ENCODE assay signal across 22 mouse cellular contexts in the genomic region with DNA sequence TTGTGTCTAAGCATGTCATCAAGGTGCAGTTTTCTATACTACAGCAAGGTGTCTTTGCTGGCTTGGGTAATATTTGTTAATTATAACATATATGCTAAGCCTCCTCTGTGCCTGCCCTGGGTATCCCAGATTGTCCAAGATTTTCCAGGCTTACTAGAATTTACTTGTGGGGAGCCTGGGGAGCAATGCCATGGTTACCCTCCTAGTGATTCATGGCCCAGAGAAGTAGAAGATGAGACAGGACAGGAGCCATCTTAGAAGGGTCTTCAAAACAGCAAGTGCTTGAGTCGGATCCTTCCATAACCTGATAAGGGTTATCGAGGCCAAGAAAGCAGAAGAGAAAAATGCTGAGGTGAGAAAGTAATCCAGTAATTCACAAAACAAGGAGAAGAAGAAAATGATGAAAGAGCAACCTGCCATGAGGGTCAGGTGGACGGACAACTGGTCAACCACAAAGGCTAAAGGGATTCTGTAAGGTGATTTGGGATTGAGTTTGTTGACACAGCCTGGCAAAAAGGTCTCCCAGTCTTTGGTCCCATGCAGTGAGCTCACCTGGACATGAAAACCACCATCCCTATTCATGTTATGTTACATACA. TPM values are rescaled to one million over a fixed set of nuclear protein-coding genes. Genes with fewer than 3 reads are reported as not detected.
DNase-seq lines count a peak whose midpoint lies in the region; ATAC-seq and TF ChIP-seq lines count a peak whose summit lies in the region.
"Had no signal": no experiment of that assay in that cellular context is flagged by ENCODE, and none has a peak within 500 bp of the region (broad histone marks: within the 10 kb centered on the region; RNA-seq: fewer than 3 reads in every experiment).

No protein-coding gene starts in this region.

- 64% methylated on average over 3 of the region's 3 CpGs for WGBS in kidney, embryonic 16.5 days
- WGBS in liver, adult 2 months: 56% methylated on average over 3 of the region's 3 CpGs

- H3K4me1 ChIP-seq in kidney, embryonic 16.5 days (ENCODE audit: insufficient read depth, low read length): no peaks in the 10 kb centered on the region
- H3K4me1 ChIP-seq in liver, adult 2 months (ENCODE audit: control insufficient read depth, insufficient read depth, low read length): peaks cover 13% of the 10 kb centered on the region
- H3K4me1 ChIP-seq: heart, embryonic 13.5 days; hindbrain, embryonic 13.5 days had no signal

- no peak for TF ChIP-seq CTCF in liver, adult 2 months (IDR thresholded peaks at IDR 0.05; ENCODE audit: low read depth, low read length)

- no peaks in the 10 kb centered on the region for H3K27me3 ChIP-seq in kidney, embryonic 16.5 days (ENCODE audit: insufficient read depth, low read length)
- H3K27me3 ChIP-seq in liver, adult 2 months (ENCODE audit: control insufficient read depth, insufficient read depth, low read length): no peaks in the 10 kb centered on the region
- H3K27me3 ChIP-seq: heart, embryonic 13.5 days; hindbrain, embryonic 13.5 days had no signal

- H3K36me3 ChIP-seq in kidney, embryonic 16.5 days (ENCODE audit: insufficient read depth, low read length): no peaks in the 10 kb centered on the region
- no peaks in the 10 kb centered on the region for H3K36me3 ChIP-seq in liver, adult 2 months (ENCODE audit: control insufficient read depth, insufficient read depth, low read length)
- H3K36me3 ChIP-seq: G1E; heart, embryonic 13.5 days; hindbrain, embryonic 13.5 days had no signal

- H3K4me2 ChIP-seq in kidney, embryonic 16.5 days (replicated peaks; ENCODE audit: low read depth, low read length): no peak overlapping the region
- H3K4me2 ChIP-seq: heart, embryonic 13.5 days; hindbrain, embryonic 13.5 days had no signal

- H3K27ac ChIP-seq in kidney, embryonic 16.5 days (ENCODE audit: low read length): no peak overlapping the region
- no peak overlapping the region for H3K27ac ChIP-seq in liver, adult 2 months (replicated peaks; ENCODE audit: insufficient read depth, low read depth, low read length)
- H3K27ac ChIP-seq: heart, embryonic 13.5 days; hindbrain, embryonic 13.5 days; liver, embryonic 14.5 days had no signal

- no peak for TF ChIP-seq POLR2A in liver, adult 2 months (IDR thresholded peaks at IDR 0.05; ENCODE audit: extremely low read depth, insufficient read depth, low read length)

- H3K79me2 ChIP-seq in liver, adult 2 months (ENCODE audit: control insufficient read depth, insufficient read depth, low read length): no peaks in the 10 kb centered on the region

- ATAC-seq in kidney, embryonic 16.5 days (ENCODE audit: low FRiP score, low TSS enrichment): no peak
- ATAC-seq in inflammation-experienced regulatory T-cells, adult 6 months: no peak
- ATAC-seq: forebrain, postnatal 0 days had no signal

- intact Hi-C loops in gastrocnemius, postnatal 14 days (cut with DNase I; ENCODE audit: low total_unique reads): no loop called here

- H3K4me3 ChIP-seq in kidney, embryonic 16.5 days (ENCODE audit: low read length): no peak overlapping the region
- no peak overlapping the region for H3K4me3 ChIP-seq in liver, adult 2 months (ENCODE audit: insufficient read depth, low read depth, low read length)
- H3K4me3 ChIP-seq: heart, embryonic 13.5 days; hindbrain, embryonic 13.5 days had no signal

- peak; percentile 2 for DNase-seq in gastrocnemius, adult 18-20 months (ENCODE audit: low spot score)
- DNase-seq in gastrocnemius, postnatal 14 days: no peak
- peak; percentile 2 for DNase-seq in kidney, adult 9 months
- peak; percentile 10 for DNase-seq in A20 (ENCODE audit: low read depth, low spot score)
- DNase-seq in liver, adult 2 months (ENCODE audit: extremely low read depth, low read depth, low spot score): peak; percentile 13
- no peak for DNase-seq in cerebellum, postnatal 36 days
- DNase-seq: adrenal gland, adult 8-10 months; B cell, adult 2 months; cerebellum, adult 11-12 months; embryo, embryonic 11 days; forebrain, postnatal 0 days; gastrocnemius, postnatal 10 days; lung, postnatal 14 days; right cerebral cortex, adult 18-20 months; thymus, postnatal 25 days had no signal

- no peak overlapping the region for H3K9ac ChIP-seq in kidney, embryonic 16.5 days (replicated peaks; ENCODE audit: low read length)
- H3K9ac ChIP-seq in liver, adult 2 months (ENCODE audit: low read depth, low read length): no peak overlapping the region
- H3K9ac ChIP-seq: forebrain, postnatal 0 days; heart, embryonic 13.5 days; hindbrain, embryonic 13.5 days; liver, embryonic 14.5 days had no signal

- peaks cover 56% of the 10 kb centered on the region for H3K9me3 ChIP-seq in kidney, embryonic 16.5 days (ENCODE audit: low read length)
- H3K9me3 ChIP-seq: G1E had no signal

RNA-seq across cellular contexts. Expression of a gene that starts 14.0 kb away (rescaled TPM):
- not detected for total RNA-seq in gastrocnemius, adult 18-20 months (2021)
- not detected for total RNA-seq in gastrocnemius, postnatal 14 days (2021)
- not detected in 2 replicates for polyA plus RNA-seq in kidney, embryonic 16.5 days (2015; fragmentation: Nextera tagmentation; extraction: Ambion mirVana)
- under 0.01 TPM in 2 replicates for total RNA-seq in liver, adult 2 months (2014; rRNA removed)
- 0.01 and 0.02 TPM in 2 replicates for polyA plus RNA-seq in liver, adult 2 months (2012; rRNA removed)
- not detected for polyA plus RNA-seq in inflammation-experienced regulatory T-cells, adult 6 months (2017; shearing (Covaris generic))
- total RNA-seq: adrenal gland, adult 8-10 months; G1E; gastrocnemius, postnatal 10 days had no signal
- polyA plus RNA-seq: G1E; kidney, embryonic 14.5 days; liver, embryonic 14.5 days had no signal

RNA-seq across cellular contexts. Expression of a gene that starts 14.1 kb away (rescaled TPM):
- 1 to 10 TPM; 5.4 to 5.8 TPM for total RNA-seq in gastrocnemius, adult 18-20 months (2021)
- 10 to 100 TPM; 16.8 to 17.1 TPM for total RNA-seq in gastrocnemius, postnatal 14 days (2021)
- 168 and 187 TPM in 2 replicates for polyA plus RNA-seq in kidney, embryonic 16.5 days (2015; fragmentation: Nextera tagmentation; extraction: Ambion mirVana)
- total RNA-seq in liver, adult 2 months (2014; rRNA removed): 78.7 and 90.1 TPM in 2 replicates
- polyA plus RNA-seq in liver, adult 2 months (2012; rRNA removed): 31.4 and 32.8 TPM in 2 replicates
- 10 to 100 TPM; 37.3 to 97.3 (median 69.6) TPM for polyA plus RNA-seq in inflammation-experienced regulatory T-cells, adult 6 months (2017; shearing (Covaris generic))

Comparison
In these comparisons a context has a peak if more than half of its experiments do, and no peak if none do; other contexts are left out.
1. DNase-seq: peak in gastrocnemius, adult 18-20 months (single experiment), kidney, adult 9 months (single experiment), A20 (single experiment) and liver, adult 2 months (single experiment); none in gastrocnemius, postnatal 14 days (single experiment) and cerebellum, postnatal 36 days (0 of 2).